Mouse (Mus musculus) lung, adult 2 months (tissue): ENCODE data around the gene Sema5b. TPM values are rescaled to one million over a fixed set of nuclear protein-coding genes. Genes with fewer than 3 reads are reported as not detected.

ENCODE experiments used
- DNase-seq: peaks from one replicate; pipeline ENCODE4 v3.0.0; 2022
- H3K4me1 ChIP-seq: fragments of 200-500 bp; 2 replicates; pipeline ENCODE4 v1.6.1; 2011; ENCODE audit warnings: low read length; ENCODE audit not compliant: control insufficient read depth, insufficient read depth
- H3K4me3 ChIP-seq: fragments of 200-500 bp; replicated peaks from 2 replicates; pipeline ENCODE3; 2011; ENCODE audit warnings: low read depth, mild to moderate bottlenecking, control low read depth, low read length; ENCODE audit errors: extremely low read depth
- CTCF ChIP-seq: fragments of 200-500 bp; IDR thresholded peaks from 2 replicates; pipeline ENCODE4 v1.5.1; 2011; ENCODE audit warnings: mild to moderate bottlenecking, low read length, control low read depth; ENCODE audit not compliant: insufficient read depth
- POLR2A ChIP-seq: fragments of 200-500 bp; IDR thresholded peaks from 2 replicates; pipeline ENCODE4 v1.6.1; 2011; ENCODE audit warnings: low read depth, mild to moderate bottlenecking, control low read depth, low read length, borderline replicate concordance; ENCODE audit errors: extremely low read depth
- WGBS: fragments of 180-500 bp; shearing (Covaris S2); methylation state at CpG from one replicate; pipeline ENCODE4 v1.1.7; 2018; 5-methylcytosine and 5-hydroxymethylcytosine counted together
- polyA plus RNA-seq: library from polyadenylated mRNA; depleted of rRNA; stranded (reverse); fragments of >200 nt; gene quantifications from 2 replicates; pipeline ENCODE4 v1.2.3, GENCODE M21; 2012

Sema5b gene
- polyA plus RNA-seq, 1 experiment: 0.76 TPM

- TF ChIP-seq POLR2A (no peak), CTCF (no peak)
- peak; percentile 7 for DNase-seq
- 44% methylated on average over 23 of the region's 23 CpGs for WGBS
- Histone ChIP-seq H3K4me3 (no peak overlapping the region), H3K4me1 (no peaks in the 10 kb centered on the region)
Measured at GRCm38 (mm10) chr16:35517976-35518951, 22.7 kb upstream of the Sema5b start.

GRCm38 (mm10) chr16:35519245-35519644, 21.7 kb upstream of the Sema5b start:
- 68% methylated on average over 7 of the region's 7 CpGs for WGBS
- TF ChIP-seq CTCF: no peak
- TF ChIP-seq POLR2A: no peak

GRCm38 (mm10) chr16:35524200-35524599, 16.7 kb upstream of the Sema5b start:
- TF ChIP-seq POLR2A (no peak), CTCF (no peak)
- WGBS: 77% methylated on average over 4 of the region's 4 CpGs

More at GRCm38 (mm10) chr16:35519245-35519644, 21.7 kb upstream of the Sema5b start:
- no peak for DNase-seq
- H3K4me1 ChIP-seq: no peaks in the 10 kb centered on the region
- H3K4me3 ChIP-seq: no peak overlapping the region

GRCm38 (mm10) chr16:35534630-35535029, 6.3 kb upstream of the Sema5b start:
- Histone ChIP-seq H3K4me3 (no peak overlapping the region), H3K4me1 (peaks cover 4% of the 10 kb centered on the region; the same call in 1 of the 2 replicates)
- TF ChIP-seq CTCF: no peak
- TF ChIP-seq POLR2A: no peak
- DNase-seq: no peak
- 63% methylated on average over 3 of the region's 3 CpGs for WGBS

More at GRCm38 (mm10) chr16:35524200-35524599, 16.7 kb upstream of the Sema5b start:
- DNase-seq: no peak
- no peaks in the 10 kb centered on the region for H3K4me1 ChIP-seq
- H3K4me3 ChIP-seq: no peak overlapping the region

GRCm38 (mm10) chr16:35537651-35538050, 3.3 kb upstream of the Sema5b start:
- no peak for DNase-seq
- Histone ChIP-seq H3K4me1 (peaks cover 4% of the 10 kb centered on the region; the same call in 1 of the 2 replicates), H3K4me3 (no peak overlapping the region)
- WGBS: 55% methylated on average over 8 of the region's 8 CpGs
- TF ChIP-seq POLR2A: no peak
- TF ChIP-seq CTCF: no peak

GRCm38 (mm10) chr16:35539041-35539440, 1.9 kb upstream of the Sema5b start:
- peaks cover 4% of the 10 kb centered on the region; the same call in 1 of the 2 replicates for H3K4me1 ChIP-seq
- H3K4me3 ChIP-seq: no peak overlapping the region
- DNase-seq: no peak
- no peak for TF ChIP-seq POLR2A
- no peak for TF ChIP-seq CTCF
- WGBS: 32% methylated on average over 10 of the region's 10 CpGs

GRCm38 (mm10) chr16:35540333-35541116, 420 bp upstream of the Sema5b start:
- no peak for TF ChIP-seq POLR2A
- no peak for TF ChIP-seq CTCF
- H3K4me3 ChIP-seq: no peak overlapping the region
- H3K4me1 ChIP-seq: peaks cover 4% of the 10 kb centered on the region; the same call in 1 of the 2 replicates
- peak; percentile 25 for DNase-seq
- 1% methylated on average over 23 of the region's 23 CpGs for WGBS

- 2% methylated on average over 54 of the region's 54 CpGs for WGBS
- peak; percentile 7 for DNase-seq
- peaks cover 4% of the 10 kb centered on the region; the same call in 1 of the 2 replicates for H3K4me1 ChIP-seq
- TF ChIP-seq CTCF (no peak), POLR2A (no peak)
- H3K4me3 ChIP-seq: no peak overlapping the region
Measured at GRCm38 (mm10) chr16:35541661-35542420, 896 bp downstream of the Sema5b start.
